Mouse (Mus musculus) lung, adult 2 months (tissue): ENCODE measurements at regions not wholly inside any gene's neighbourhood (a gene's known extent, or its start where the extent isn't known, plus 50 kb on each side); places are given as distances from the start of the nearest gene placed in this dataset.

Experiments used
- CTCF ChIP-seq: fragments of 200-500 bp; IDR thresholded peaks from 2 replicates; pipeline ENCODE4 v1.5.1; 2011; ENCODE audit warnings: mild to moderate bottlenecking, low read length, control low read depth; ENCODE audit not compliant: insufficient read depth
- POLR2A ChIP-seq: fragments of 200-500 bp; IDR thresholded peaks from 2 replicates; pipeline ENCODE4 v1.6.1; 2011; ENCODE audit warnings: low read depth, mild to moderate bottlenecking, control low read depth, low read length, borderline replicate concordance; ENCODE audit errors: extremely low read depth

DNA sequence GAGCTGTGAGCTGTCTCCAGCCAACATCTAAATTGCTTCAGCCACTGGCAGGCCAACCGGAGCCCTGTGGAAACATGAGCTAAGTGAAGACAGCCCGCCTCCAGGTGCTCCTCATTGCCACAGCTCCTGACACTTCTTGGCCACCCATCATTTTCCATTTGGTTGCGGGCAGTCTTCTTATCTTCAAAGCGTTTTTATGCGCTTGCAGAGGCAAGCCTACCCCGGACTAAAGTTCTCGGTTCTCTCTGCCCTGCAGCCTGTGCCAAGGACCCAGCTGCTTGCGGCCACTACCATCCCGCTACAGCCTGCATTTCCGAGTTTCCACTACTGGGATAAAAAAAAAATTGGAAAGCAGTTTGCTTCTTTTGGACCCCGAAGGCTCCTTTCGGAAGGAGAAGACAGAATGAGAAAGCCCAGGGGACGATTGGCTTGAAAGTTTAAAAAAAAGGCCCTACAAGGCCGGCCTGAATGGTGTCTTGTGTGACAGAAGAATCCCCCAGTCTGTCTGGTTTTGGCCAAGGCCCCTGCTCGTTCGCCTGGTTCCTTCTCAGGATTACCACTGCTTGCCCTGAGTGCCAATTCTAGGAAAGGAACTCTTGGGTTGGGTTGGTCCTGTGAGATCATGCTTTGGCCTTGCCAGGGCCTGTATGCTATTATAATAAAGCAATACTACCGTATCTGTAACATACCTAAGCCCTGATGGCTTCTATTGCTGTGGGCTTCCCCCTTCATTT lies 124.6 kb upstream of the Meis1 start:
- TF ChIP-seq CTCF (no peak), POLR2A (no peak)
